Mouse (Mus musculus): Measurements from ENCODE around the gene Pla2g3.

Gene Pla2g3

DNA sequence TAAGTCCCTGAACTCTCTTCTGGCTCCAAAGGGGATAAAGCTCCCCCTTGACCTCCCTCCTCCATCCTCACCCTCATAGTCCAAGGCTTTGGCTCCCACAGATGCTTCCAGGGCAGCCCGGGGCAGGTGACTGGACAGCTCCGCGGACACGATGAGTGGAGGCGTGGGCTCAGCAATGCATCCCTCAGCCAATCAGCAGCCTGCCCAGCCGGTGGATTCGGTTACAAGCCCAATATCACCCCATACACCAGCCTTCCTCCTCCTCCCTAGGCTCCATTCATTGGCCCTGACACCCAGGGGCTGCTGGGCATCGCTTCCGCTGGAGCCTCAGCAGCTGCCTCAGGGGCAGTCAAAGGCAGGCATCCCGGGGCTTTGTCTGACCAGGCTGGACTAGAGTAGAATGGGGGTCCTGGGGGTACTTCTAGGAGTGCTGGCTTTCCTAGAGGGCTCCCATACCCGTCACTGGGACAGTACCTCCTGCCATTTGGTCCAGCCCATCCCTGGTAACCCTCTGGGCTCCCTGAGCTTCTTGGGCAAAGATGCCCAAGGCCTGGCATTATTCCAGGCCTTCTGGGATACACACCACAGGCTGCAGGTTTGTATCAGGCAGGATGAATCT lies at the start of gene Pla2g3:
Gene Pla2g3, plus strand, starts transcription at position 333 of the 619 bp plus-strand sequence.
- DNase-seq (ENCODE audit: low read depth, low spot score), result no peak

DNA sequence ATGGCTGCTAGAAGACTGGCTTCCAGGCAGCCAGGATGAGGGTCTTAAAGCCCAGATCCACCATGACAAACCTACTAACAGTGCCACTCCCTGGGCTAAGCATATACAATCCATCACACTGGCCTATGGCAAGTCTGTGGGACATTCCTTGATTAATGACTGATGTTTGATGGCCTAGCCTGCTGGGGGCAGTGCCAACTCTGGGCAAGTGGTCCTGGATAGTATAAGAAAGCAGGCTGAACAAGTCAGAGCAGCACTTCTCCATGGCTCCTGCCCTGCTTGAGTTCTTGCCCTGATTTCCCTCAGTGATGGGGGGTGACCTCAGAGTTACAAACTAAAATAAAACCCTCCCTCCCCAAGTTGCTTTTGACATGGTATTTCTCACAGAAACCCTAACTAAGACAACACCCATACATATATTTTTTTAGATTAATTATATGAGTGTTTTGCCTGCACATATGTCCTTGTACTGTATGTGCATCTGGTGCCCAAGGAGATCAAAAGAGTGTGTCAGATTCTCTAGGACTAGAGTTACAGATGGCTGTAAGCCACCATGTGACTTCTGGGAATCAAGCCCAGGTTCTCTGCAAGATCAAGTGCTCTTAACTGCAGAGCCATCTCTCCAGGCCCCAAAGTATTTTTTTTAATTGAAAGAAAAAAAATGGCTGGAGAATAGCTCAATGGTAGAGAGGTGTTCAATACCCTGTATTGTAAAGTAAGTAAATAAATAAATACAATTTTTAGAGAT lies 46.2 kb upstream of the Pla2g3 start:
- peak; percentile 43 for DNase-seq (ENCODE audit: low read depth, low spot score)

DNA sequence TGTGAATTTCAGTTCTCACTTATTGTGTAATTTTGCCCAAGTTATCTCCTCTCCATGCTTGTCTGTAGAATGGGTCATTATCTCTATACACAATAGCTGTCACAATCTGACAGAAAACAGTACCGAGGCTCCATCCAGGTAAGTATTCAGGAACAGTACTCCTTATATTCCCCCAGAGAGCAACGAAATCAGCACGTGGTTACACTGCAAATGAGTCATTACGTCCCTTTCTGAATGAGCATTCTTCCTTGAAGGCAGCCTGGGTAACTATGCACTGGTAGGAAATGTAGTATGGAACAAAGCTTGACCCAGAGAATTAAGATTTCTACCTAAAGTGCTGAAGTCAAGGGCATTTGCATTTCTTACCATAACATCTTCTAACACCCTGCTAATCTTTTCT lies 45.4 kb upstream of the Pla2g3 start:
- DNase-seq (ENCODE audit: low read depth, low spot score), result no peak

DNA sequence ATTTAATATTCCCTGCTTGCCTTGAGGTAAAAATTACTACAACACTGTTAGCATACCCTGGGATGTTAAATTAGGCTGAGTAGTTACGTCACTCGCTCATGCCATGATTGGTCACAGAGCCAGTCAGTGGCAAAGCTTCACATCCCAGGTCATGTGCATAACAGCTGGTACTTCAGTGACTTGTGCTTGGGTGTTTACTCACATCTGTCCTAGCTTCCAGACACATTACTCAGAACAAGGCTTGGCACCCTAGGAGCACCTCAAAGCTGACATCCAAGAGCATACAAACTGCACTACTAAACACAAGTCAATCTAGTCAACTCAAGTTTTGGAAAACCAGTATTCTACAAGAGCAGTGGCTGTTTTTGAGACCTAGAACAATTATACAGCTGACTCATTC lies 45.0 kb upstream of the Pla2g3 start:
- DNase-seq (ENCODE audit: low read depth, low spot score), result no peak

DNA sequence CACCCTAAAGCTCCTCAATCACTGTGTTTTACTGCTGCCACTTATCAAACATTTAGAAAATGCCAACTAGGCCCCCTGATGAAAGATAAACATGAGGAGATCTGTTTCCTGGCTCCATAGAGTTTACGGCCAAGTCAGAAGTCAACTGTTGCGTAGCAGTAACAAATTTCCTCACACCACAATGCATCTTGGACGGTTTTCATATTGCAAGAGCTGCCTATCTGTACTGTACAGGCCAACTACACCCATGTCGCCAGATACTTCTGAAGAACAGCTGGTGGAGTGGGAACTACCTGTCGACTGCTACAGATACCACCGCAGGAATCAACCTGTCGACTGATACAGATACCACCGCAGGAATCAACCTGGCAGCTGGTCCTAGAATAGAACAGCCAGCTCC lies 43.2 kb upstream of the Pla2g3 start:
- DNase-seq (ENCODE audit: low read depth, low spot score), result no peak

DNA sequence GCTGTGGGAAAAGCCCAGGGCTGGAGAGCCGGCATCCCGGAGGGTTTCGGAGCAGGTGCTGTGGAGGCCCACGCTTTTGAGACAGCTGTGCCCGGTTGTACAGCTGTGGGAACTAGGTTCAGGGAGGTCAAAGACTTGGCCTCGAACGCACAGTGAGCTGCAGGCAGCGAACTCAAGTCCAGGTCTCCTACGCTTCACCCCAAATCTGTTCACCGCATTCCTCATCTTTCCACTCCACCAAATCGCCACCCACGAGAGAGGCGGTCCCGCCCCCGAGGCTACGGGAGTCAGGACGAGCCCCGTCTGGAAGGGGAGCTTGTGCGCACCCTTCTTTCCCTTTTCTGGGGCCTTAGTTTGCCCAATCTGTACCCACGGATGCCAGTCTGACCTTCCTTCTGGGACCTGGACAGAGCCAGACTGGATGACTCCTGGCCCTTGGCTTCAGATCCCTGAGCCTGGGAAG lies 36.4 kb upstream of the Pla2g3 start:
- DNase-seq (ENCODE audit: low read depth, low spot score), result no peak

DNA sequence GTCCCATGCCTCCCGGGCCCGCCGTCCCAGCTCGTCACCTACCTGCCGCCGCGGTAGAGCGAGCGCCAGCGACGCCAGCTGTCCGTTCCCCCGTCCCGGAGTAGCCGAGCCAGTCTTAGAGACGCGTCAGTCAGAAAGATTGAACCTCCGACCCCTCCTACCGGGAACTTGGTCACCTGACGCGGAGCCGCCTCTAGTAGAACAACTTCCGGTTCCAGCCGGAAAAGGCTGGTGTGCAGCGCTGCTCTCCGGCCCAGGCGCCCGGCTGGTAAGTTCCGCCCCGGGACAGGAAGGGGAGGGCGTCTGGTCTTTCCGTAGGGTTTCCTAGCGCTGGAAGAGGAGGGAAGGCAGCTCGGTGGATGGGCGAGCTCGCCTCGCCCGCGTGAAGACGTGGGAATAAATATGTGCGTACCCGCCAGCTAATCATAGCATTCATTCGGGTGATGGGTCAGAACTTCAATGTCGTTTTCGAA lies 35.9 kb upstream of the Pla2g3 start, which contains the start of gene Rnf185:
Gene Rnf185, minus strand, starts transcription at position 197 of the 473 bp plus-strand sequence.
- peak; percentile 89 for DNase-seq (ENCODE audit: low read depth, low spot score)

DNA sequence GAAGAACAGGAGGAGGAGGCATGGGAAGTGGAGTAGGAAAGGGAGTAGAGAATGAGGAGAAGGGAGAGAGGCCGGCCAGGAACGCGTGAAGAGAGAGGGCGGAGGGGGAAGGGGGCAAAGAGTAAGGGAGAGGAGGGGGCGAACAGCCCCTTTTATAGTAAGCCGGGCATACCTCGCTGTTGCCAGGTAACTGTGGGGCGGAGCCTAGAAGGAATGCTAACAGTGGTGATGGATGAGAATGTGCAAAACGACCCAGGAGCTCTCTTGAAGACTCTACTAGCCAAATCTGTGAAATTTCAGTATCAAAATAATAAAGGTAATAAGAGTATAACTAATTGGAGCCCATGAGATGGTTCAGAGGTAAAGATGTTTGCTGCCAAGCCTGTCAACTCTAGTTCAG lies 35.3 kb upstream of the Pla2g3 start:
- no peak for DNase-seq (ENCODE audit: low read depth, low spot score)

DNA sequence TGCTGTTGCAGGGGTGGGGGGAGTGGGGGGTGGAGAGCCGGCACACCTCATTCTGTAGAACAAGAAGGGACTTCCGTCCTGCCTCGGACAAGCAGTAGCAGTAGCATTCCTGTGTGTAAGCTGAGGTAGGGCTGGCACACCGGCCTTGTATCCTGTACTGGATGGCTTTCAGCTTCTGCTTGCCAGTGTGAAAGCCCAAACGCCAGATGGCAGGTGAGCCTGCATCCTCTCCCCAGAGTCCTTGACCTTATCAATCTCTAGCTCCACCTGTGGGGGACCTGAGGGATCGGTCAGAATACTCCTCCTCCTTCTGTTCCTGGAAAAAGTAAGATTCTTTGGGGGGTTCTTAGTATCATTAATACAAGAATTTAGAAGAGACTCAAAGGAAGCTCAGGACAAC lies 34.6 kb upstream of the Pla2g3 start:
- DNase-seq (ENCODE audit: low read depth, low spot score), result no peak

DNA sequence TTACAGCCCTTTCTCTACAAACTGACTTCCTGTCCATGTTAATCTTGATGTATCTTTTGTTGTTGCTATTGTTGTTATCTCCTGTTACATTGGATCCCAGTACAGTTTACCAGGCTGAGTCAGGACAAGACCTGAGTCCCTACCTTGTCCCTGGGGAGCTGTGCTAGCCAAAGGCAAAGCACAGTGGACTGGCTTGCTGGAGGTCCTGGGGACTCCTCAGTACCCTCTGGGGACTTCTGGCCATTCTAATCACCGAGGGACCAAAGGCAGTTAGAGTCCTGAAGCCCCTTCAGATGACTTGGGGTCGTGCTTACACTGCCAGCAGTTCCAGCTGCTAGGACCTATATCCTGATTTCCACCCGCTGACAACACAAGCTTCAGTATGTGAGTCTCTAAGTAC lies 33.6 kb upstream of the Pla2g3 start:
- no peak for DNase-seq (ENCODE audit: low read depth, low spot score)

DNA sequence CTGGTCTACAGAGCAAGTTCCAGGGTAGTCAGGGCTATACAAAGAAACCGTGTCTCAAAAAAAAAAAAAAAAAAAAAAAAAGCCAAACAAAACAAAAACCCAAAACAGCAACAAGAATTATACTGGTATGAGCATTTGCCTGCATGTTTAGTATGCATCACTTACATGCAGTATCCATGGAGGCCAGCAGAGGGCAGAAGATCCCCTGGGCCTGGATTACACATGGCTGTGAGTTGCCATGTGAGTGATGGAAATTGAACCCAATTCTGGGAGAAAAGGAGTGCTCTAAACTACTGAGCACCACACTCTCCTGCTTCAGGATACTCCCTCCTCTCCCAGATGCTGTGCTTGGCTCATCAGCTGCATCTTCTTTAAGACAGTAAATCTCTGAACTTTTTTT lies 31.7 kb upstream of the Pla2g3 start:
- DNase-seq (ENCODE audit: low read depth, low spot score), result no peak

DNA sequence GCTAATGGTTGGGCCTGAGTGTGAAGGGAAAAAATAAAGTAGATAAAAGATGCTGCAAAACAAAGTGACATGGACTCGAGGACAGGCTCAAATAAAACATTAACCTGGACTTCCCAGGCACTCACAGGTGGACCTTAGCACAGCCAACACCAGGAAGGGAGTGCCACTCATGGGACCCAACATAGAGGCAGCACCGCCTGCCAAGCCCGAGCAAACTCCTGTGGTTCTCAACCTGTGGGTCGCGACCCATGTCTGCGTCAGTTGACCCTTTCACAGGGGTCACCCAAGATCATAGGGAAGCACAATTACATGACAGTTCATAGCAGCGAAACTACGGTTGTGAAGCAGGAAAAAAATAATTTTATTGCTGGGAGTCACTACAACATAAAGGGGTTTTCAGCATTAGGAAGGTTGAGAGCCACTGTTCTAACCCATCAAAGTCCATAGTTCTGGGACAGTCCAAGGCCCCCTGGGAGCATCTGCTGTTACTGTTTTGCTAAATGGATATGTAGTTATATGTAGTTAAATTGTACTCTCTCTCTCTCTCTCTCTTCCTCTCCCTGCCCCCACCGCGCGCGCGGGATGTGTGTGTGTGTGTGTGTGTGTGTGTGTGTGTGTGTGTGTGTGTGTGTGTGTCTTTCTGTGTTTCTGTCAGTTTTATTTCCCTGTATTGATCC lies 29.5 kb upstream of the Pla2g3 start:
- DNase-seq (ENCODE audit: low read depth, low spot score), result no peak

DNA sequence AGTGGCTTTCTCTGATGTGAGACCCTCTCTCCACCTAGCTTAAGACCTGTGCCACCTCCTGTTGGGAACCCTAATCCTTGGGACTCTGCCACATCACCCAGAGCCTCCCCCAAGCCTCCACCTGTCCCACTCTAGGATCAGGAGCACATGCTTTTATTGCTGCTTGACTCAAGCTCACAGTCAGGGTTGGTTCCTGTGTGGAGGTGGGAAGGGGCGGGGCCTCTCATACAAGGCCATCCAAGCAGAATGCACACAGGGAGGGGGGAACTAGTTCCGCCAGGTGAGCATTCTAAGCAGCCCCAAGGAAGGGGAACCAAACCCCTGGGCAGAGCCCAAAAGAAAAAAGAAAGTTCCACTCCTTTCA lies 29.0 kb upstream of the Pla2g3 start:
- DNase-seq (ENCODE audit: low read depth, low spot score), result no peak

DNA sequence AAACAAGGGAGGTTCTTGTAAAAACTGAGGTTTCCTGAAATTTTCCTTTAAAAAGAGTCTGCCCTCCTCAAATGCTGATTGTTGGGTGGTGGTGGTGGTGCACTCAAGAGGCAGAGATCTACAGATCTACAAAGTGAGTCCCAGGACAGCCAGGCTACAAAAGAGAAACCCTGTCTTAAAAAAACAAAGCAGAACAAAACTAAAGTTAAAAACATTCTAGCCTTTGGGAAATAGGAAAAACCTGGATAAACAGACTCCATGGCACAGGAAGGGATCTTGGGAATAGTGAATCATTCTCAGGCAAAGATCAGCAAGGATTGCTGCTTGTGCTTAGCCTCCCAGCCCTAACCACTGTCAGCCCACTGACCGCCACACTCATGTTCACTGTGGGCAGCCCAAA lies 25.2 kb upstream of the Pla2g3 start:
- DNase-seq (ENCODE audit: low read depth, low spot score), result no peak

DNA sequence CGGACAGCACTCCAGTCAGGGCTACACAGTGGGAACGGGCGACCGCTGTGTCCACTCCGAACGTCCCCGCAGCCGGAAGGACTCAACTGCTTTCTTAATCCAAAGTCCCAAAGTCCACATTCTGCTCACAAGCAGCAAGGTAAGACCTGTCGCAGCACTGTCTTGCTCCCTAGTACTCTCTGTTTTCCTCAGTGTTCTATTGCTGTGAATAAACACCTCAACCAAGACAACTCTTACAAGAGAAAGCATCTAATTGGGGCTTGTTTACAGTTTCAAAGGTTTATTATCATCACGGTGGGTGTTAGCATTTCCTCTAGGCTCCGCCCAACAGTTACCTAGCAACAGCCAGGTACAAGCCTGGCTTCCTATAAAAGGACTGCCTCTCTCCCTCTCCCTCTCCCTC lies 16.6 kb upstream of the Pla2g3 start:
- DNase-seq (ENCODE audit: low read depth, low spot score), result no peak

DNA sequence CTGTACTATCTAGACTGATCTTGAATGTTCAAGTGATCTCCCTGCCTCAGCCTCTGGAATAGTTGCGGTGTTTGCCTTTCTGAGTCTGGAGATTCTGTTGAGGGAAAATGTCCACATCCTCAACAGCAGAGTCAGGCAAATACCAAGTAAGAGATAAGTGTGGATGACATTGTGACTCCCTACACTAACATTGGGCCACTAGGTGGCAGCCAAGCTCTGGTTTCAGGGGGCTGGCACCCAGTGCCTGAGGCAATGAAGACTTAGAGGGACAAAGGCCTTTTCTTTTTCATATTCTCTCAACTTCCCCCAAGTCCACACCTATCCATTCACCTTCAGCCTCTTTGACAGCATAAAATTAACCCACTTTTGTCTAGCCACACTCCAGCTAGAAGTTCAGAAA lies 15.6 kb upstream of the Pla2g3 start:
- no peak for DNase-seq (ENCODE audit: low read depth, low spot score)

DNA sequence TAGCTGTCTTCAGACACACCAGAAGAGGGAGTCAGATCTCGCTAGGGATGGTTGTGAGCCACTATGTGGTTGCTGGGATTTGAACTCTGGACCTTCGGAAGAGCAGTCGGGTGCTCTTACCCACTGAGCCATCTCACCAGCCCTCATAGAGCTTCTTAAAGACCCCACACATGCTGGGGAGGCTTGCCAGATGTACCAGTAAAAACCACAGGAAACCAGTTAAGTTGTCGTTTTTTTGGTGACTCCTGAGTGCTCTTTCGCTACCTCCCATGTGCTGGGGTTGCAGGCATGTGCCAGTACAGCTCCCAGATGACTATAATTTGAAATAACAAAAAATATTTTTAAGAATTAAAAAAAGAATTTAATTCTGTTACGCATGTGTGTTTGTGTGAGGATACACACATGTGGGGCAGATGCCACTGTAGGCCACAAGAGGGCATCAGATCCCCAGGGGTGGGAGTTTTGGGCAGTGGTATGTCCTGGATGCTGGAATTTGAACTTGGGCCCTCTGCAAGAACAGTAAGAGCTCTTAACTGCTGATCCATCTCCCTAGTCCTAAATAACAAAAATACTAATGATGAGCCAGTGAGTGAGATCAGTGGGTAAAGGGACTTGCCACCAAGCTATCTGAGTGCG lies 13.5 kb upstream of the Pla2g3 start:
- no peak for DNase-seq (ENCODE audit: low read depth, low spot score)

DNA sequence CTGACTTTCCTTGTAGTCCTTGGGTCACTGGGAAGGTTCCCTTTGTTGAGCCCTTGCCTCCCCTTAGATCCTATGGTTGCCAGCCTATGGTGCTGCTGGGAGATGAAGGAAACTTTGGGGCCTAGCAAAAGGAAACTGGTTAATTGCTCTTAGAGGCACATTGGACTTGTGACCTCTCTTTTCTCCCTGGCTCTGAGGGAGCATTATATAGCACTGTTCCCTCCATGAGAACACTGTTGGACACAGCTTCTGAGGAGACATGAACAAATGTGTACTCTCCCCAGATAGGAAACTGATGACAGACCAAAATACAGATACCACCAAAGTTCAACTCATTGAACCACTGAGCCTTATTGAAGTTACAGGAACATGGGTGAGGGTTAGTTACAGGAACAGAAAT lies 12.6 kb upstream of the Pla2g3 start:
- DNase-seq (ENCODE audit: low read depth, low spot score), result no peak

DNA sequence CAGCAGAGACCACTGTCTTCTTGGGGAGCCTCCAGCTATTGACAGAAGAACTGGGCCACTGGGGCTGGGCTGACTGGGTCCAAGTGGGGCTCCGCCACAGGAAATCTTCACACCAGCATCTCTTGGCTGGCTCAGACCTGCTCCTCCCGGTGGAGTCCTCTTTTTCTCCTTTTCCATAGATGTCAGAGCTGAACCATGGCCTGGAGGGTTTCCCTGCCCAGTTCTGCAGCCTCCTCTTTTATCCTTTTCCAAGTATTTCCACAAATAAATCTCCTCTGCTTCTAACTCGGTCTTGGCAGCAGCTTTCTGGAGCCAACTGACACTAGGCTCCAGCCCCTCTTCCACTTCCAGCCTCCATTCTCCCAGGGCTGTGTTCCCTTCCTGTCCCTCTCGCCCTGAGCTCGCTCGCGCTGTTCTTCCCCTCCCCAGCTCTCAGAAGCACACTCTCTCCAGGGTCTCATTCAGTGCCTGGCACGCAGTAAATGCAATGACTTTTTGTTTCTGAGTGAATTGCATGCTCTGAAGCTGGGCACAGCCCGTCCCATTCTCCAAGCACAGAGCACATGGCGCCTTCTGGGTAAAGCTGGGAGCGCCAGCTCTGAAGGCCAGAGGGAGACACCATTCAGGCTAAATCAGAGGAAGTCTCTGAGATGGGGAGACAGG lies 4.0 kb upstream of the Pla2g3 start:
- DNase-seq (ENCODE audit: low read depth, low spot score), result no peak

DNA sequence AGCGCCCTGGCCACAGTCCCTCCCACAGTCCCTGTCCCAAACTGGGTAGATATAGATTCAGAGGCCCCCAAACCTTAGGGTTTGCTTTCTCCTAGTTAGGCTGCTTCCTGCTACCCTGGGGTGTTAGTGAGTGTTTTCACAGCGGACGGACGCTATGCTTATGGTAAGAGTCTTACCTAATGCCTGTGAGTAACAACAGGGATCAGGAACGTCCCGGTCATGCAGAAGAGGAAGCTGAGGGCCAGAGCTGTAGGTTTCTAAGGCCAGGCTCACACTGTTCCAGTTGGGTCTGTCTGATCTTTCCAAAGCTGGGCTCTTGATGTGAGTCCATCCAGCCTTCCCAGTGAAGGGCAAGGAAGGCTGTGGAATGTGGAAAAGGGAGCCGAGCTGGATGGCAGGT lies 1.7 kb upstream of the Pla2g3 start:
- DNase-seq (ENCODE audit: low read depth, low spot score), result no peak

DNA sequence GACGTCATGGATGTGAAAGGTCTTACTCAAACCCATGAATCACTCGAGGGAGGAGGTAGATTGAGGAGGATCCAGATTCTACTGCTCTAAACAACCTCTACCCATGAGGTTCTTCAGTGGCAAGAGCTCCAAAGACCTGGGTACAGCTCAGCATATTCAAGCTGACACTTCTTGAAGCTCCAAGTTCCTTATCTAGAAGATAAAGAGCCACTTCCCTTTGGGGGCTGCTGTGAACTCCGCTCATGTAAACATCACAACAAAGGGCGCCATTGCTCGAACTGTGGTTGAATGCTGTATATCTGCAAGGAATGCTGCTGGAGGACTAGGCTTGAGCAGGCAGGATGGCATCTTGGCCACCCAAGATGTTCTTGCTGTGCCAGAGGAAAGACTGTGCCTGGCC lies 952 bp downstream of the Pla2g3 start:
- no peak for DNase-seq (ENCODE audit: low read depth, low spot score)

DNA sequence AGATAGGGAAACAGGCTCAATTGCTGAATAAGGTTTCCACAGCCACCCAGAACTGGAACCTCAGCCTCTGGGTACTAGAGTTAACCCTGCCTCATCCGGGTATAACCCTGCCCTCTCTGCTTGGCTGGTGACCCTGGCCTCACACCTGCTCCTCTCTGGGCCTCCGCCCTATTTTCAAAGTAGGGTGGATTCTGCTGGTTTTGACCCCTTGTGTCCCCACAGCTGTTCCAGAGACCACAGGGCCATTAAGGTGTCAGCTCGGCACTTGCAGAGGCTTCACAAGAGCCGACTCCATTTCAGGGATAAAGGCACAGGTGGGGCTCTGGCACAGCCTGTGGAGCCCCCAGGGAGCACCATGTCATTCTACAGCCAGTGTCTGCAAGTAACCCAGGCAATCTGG lies 4.7 kb downstream of the Pla2g3 start:
- no peak for DNase-seq (ENCODE audit: low read depth, low spot score)

Data from brain, embryonic 18.5 days (tissue).